Mouse (Mus musculus): ENCODE data around the gene Hyal1. TPM values are rescaled to one million over a fixed set of nuclear protein-coding genes. Genes with fewer than 3 reads are reported as not detected.
A peak's percentile ranks its signal among the peaks of the same experiment; 100 is the strongest.

The Hyal1 gene
- total and polyA plus RNA-seq, 3 experiments: 1.3 to 3.4 TPM; not detected in 1

GRCm38 (mm10) chr9:107570845-107571244 lies 5.9 kb upstream of the Hyal1 start (continued):
- peak; percentile 77 to 83 for TF ChIP-seq EP300 (IDR thresholded peaks at IDR 0.05; ENCODE audit: low read depth in 1 of 2, low read length in 2 of 2)
- TF ChIP-seq RAD21 (IDR thresholded peaks at IDR 0.05; ENCODE audit: low read depth, low read length): no peak
- TF ChIP-seq TAL1 (IDR thresholded peaks at IDR 0.05; ENCODE audit: low read length): peak; percentile 53
- no peak for TF ChIP-seq TBP (IDR thresholded peaks at IDR 0.05; ENCODE audit: low read depth, low read length)
- peak; percentile 92 for TF ChIP-seq ETS1 (IDR thresholded peaks at IDR 0.05; ENCODE audit: low read depth, low read length)
- TF ChIP-seq CTCF (IDR thresholded peaks at IDR 0.05 in 2 of 3, conservative IDR thresholded peaks at IDR 0.05 in 1 of 3; ENCODE audit: control insufficient read depth in 1 of 3, insufficient read depth in 1 of 3, low read depth in 2 of 3, low read length in 3 of 3, poor library complexity in 1 of 3, severe bottlenecking in 1 of 3): no peak
- TF ChIP-seq POLR2A (IDR thresholded peaks at IDR 0.05; ENCODE audit: control insufficient read depth in 1 of 2, insufficient read depth in 1 of 2, low read depth in 1 of 2, low read length in 2 of 2, poor library complexity in 1 of 2): no peak; a peak in 1 of 4 replicates
- no peak for TF ChIP-seq ELF1 (IDR thresholded peaks at IDR 0.05; ENCODE audit: low read depth, low read length)
- 0 out of 2 replicates have a peak, but pooled peaks have one; percentile 63 for TF ChIP-seq MYC (IDR thresholded peaks at IDR 0.05; ENCODE audit: low read depth, low read length)
- TF ChIP-seq TCF12 (IDR thresholded peaks at IDR 0.05; ENCODE audit: low read depth, low read length): peak; percentile 85
- TF ChIP-seq MAX (IDR thresholded peaks at IDR 0.05; ENCODE audit: low read length): peak; percentile 61; the same call in 1 of the 2 replicates
- TF ChIP-seq E2F4 (IDR thresholded peaks at IDR 0.05; ENCODE audit: borderline replicate concordance, low read depth, low read length): no peak
- peak; percentile 67 for TF ChIP-seq SIN3A (IDR thresholded peaks at IDR 0.05; ENCODE audit: low read length)
- TF ChIP-seq MXI1 (IDR thresholded peaks at IDR 0.05; ENCODE audit: low read depth, low read length): peak; percentile 36; the same call in 1 of the 2 replicates
- no peak for TF ChIP-seq MAZ (IDR thresholded peaks at IDR 0.05; ENCODE audit: low read depth, low read length)
- no peak for TF ChIP-seq ZKSCAN1 (IDR thresholded peaks at IDR 0.05; ENCODE audit: low read depth, low read length)
- TF ChIP-seq CHD2 (IDR thresholded peaks at IDR 0.05; ENCODE audit: low read length): no peak
- TF ChIP-seq GABPA (IDR thresholded peaks at IDR 0.05; ENCODE audit: low read depth, low read length): no peak
- TF ChIP-seq SMC3 (IDR thresholded peaks at IDR 0.05; ENCODE audit: low read depth, low read length): no peak
- no peak for TF ChIP-seq UBTF (IDR thresholded peaks at IDR 0.05; ENCODE audit: borderline replicate concordance, insufficient read depth, low read depth, low read length)
- no peak for TF ChIP-seq KAT2A (conservative IDR thresholded peaks at IDR 0.05; ENCODE audit: low read depth, low read length)

- Histone ChIP-seq H3K4me3 (ENCODE audit: control insufficient read depth in 1 of 2, insufficient read depth in 1 of 2, low read depth in 2 of 2, low read length in 2 of 2) (no peak overlapping the region), H3K9ac (ENCODE audit: control insufficient read depth, low read depth, low read length, poor library complexity, severe bottlenecking) (peak overlapping the region; percentile 18; the same call in 1 of the 2 replicates), H3K79me2 (ENCODE audit: control insufficient read depth, insufficient read depth, low read length, poor library complexity) (peaks cover 14% of the 10 kb centered on the region), H3K27ac (ENCODE audit: control insufficient read depth, low read depth, low read length) (peak overlapping the region; percentile 58), H3K27me3 (ENCODE audit: control insufficient read depth in 1 of 2, insufficient read depth in 2 of 2, low read length in 2 of 2) (no peaks in the 10 kb centered on the region), H3K4me1 (ENCODE audit: control insufficient read depth in 1 of 2, insufficient read depth in 2 of 2, low read length in 2 of 2) (peaks cover 9 to 47% of the 10 kb centered on the region in 2 experiments), H3K9me3 (replicated peaks; ENCODE audit: insufficient read depth, low read length) (no peaks in the 10 kb centered on the region), H3K36me3 (ENCODE audit: control insufficient read depth in 1 of 2, insufficient read depth in 2 of 2, low read length in 2 of 2) (peaks cover 0 to 30% of the 10 kb centered on the region in 2 experiments; a peak in 2 of 4 replicates)
- DNase-seq (ENCODE audit: low read depth, low spot score): peak; percentile 54
- TF ChIP-seq RCOR1 (IDR thresholded peaks at IDR 0.05; ENCODE audit: low read depth, low read length): 0 out of 2 replicates have a peak, but pooled peaks have one; percentile 28
- no peak for TF ChIP-seq USF2 (IDR thresholded peaks at IDR 0.05; ENCODE audit: borderline replicate concordance in 1 of 2, insufficient read depth in 1 of 2, low read depth in 1 of 2, low read length in 2 of 2)
- no peak for TF ChIP-seq CHD1 (IDR thresholded peaks at IDR 0.05; ENCODE audit: low read depth, low read length)
- TF ChIP-seq TAL1 (IDR thresholded peaks at IDR 0.05; ENCODE audit: low read length): no peak
- no peak for TF ChIP-seq USF1 (IDR thresholded peaks at IDR 0.05; ENCODE audit: low read depth, low read length)
- peak; percentile 49 for TF ChIP-seq HCFC1 (IDR thresholded peaks at IDR 0.05; ENCODE audit: low read depth, low read length)
- TF ChIP-seq GABPA (IDR thresholded peaks at IDR 0.05; ENCODE audit: low read depth, low read length): no peak
- no peak for TF ChIP-seq MYB (IDR thresholded peaks at IDR 0.05; ENCODE audit: low read depth, low read length)
- TF ChIP-seq EP300 (IDR thresholded peaks at IDR 0.05; ENCODE audit: low read depth in 1 of 2, low read length in 2 of 2): peak; percentile 45 to 71; a peak in 3 of 4 replicates
- no peak for TF ChIP-seq CHD2 (IDR thresholded peaks at IDR 0.05; ENCODE audit: low read length)
- TF ChIP-seq BHLHE40 (IDR thresholded peaks at IDR 0.05; ENCODE audit: borderline replicate concordance, low read depth, low read length): 0 out of 2 replicates have a peak, but pooled peaks have one; percentile 7
- no peak for TF ChIP-seq ZKSCAN1 (IDR thresholded peaks at IDR 0.05; ENCODE audit: low read depth, low read length)
- TF ChIP-seq ETS1 (IDR thresholded peaks at IDR 0.05; ENCODE audit: low read depth, low read length): peak; percentile 98
- no peak for TF ChIP-seq MEF2A (IDR thresholded peaks at IDR 0.05; ENCODE audit: extremely low read depth, insufficient replicate concordance, low read depth, low read length, poor library complexity, severe bottlenecking)
- TF ChIP-seq POLR2AphosphoS5 (IDR thresholded peaks at IDR 0.05; ENCODE audit: borderline replicate concordance, low read depth, low read length): no peak
- TF ChIP-seq RAD21 (IDR thresholded peaks at IDR 0.05; ENCODE audit: low read depth, low read length): no peak
- TF ChIP-seq MAX (IDR thresholded peaks at IDR 0.05; ENCODE audit: low read length): no peak
- no peak for TF ChIP-seq ZC3H11A (IDR thresholded peaks at IDR 0.05; ENCODE audit: low read depth, low read length)
- TF ChIP-seq GATA1 (IDR thresholded peaks at IDR 0.05; ENCODE audit: low read depth, low read length): peak; percentile 46; the same call in 1 of the 2 replicates
These were observed 5.0 kb upstream of the Hyal1 start for GRCm38 (mm10) chr9:107571534-107572326.

Data from MEL (cell line).